Mouse (Mus musculus): Measurements from ENCODE around the gene Atp5s. TPM values are rescaled to one million over a fixed set of nuclear protein-coding genes. Genes with fewer than 3 reads are reported as not detected.

Atp5s gene
- polyA plus RNA-seq, 1 experiment from 2014 or later = 37.0 TPM

- Histone ChIP-seq H3K27me3 (no peaks in the 10 kb centered on the region), H3K4me3 (no peak overlapping the region), H3K4me2 (no peak overlapping the region), H3K36me3 (0 out of 2 replicates have a peak, but pooled peaks cover 2% of the 10 kb centered on the region), H3K9ac (no peak overlapping the region), H3K9me3 (no peaks in the 10 kb centered on the region), H3K27ac (replicated peaks) (no peak overlapping the region), H3K4me1 (replicated peaks) (no peaks in the 10 kb centered on the region)
- 90% methylated on average over 5 of the region's 5 CpGs for WGBS
- no peak for ATAC-seq (ENCODE audit: low FRiP score, low read depth)
These were observed 17.2 kb downstream of the Atp5s start for GRCm38 (mm10) chr12:69741965-69742364.

DNA sequence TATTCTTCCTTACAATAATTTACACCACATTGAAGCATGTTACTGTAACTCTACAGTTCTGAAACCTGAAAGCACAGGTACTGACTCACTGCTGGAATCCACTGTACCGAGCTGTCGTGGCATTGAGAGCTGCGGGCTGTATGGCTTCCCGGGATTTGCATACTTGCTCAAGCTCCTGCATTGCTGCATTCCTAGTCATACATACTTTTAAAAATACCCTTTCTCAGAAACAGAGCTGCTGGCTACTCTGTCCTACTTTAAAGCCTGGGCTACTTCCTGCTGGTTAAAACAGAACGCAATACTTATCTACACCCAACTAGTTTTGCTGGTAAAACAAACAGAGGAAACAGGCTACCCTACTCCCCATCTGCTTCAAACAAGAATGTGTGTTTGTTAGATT lies 19.4 kb downstream of the Atp5s start:
- no peak for ATAC-seq (ENCODE audit: low FRiP score, low read depth)
- Histone ChIP-seq H3K4me2 (no peak overlapping the region), H3K36me3 (0 out of 2 replicates have a peak, but pooled peaks cover 2% of the 10 kb centered on the region), H3K9ac (no peak overlapping the region), H3K4me3 (no peak overlapping the region), H3K9me3 (no peaks in the 10 kb centered on the region), H3K4me1 (replicated peaks) (no peaks in the 10 kb centered on the region), H3K27me3 (no peaks in the 10 kb centered on the region), H3K27ac (replicated peaks) (no peak overlapping the region; the same call in 1 of the 2 replicates)
- 93% methylated on average over 5 of the region's 5 CpGs for WGBS

GRCm38 (mm10) chr12:69751864-69752341 lies 27.2 kb downstream of the Atp5s start:
- H3K27me3 ChIP-seq = no peaks in the 10 kb centered on the region
- WGBS = 40% methylated on average over 10 of the region's 10 CpGs
- peak; percentile 34; the same call in 1 of the 2 replicates for ATAC-seq (ENCODE audit: low FRiP score, low read depth)
- no peaks in the 10 kb centered on the region for H3K36me3 ChIP-seq
- H3K9ac ChIP-seq = no peak overlapping the region
- H3K27ac ChIP-seq (replicated peaks) = no peak overlapping the region
- H3K4me1 ChIP-seq (replicated peaks) = no peaks in the 10 kb centered on the region
- no peak overlapping the region for H3K4me3 ChIP-seq
- no peaks in the 10 kb centered on the region for H3K9me3 ChIP-seq
- no peak overlapping the region for H3K4me2 ChIP-seq

DNA sequence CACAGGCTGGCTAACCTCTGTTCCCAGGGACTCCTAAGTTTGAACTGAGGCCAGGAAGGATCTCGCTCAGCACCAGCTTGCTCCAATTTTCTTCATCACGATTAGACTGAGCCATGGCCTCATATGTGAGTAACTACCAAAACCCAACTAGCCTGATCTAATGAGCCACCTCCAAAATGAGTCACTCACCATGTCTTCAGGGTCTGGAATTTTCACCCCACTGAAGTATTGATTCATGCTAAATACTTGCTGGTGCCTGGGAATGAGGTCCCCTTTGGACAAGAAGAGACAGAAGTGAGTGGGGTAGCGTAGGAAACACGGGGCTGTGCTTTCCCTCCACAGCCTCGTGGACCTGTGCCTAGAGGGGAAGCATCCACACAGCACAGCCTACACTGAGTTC lies 29.2 kb downstream of the Atp5s start:
- Histone ChIP-seq H3K36me3 (no peaks in the 10 kb centered on the region), H3K27ac (replicated peaks) (no peak overlapping the region), H3K9me3 (no peaks in the 10 kb centered on the region), H3K9ac (no peak overlapping the region), H3K4me2 (no peak overlapping the region), H3K4me3 (no peak overlapping the region), H3K27me3 (no peaks in the 10 kb centered on the region), H3K4me1 (replicated peaks) (peaks cover 15% of the 10 kb centered on the region)
- 87% methylated on average over 5 of the region's 5 CpGs for WGBS
- ATAC-seq (ENCODE audit: low FRiP score, low read depth) = no peak

- Histone ChIP-seq H3K27me3 (no peaks in the 10 kb centered on the region), H3K9ac (no peak overlapping the region), H3K9me3 (no peaks in the 10 kb centered on the region), H3K4me2 (no peak overlapping the region), H3K4me3 (no peak overlapping the region), H3K4me1 (replicated peaks) (peaks cover 16% of the 10 kb centered on the region), H3K36me3 (no peaks in the 10 kb centered on the region), H3K27ac (replicated peaks) (no peak overlapping the region)
- no peak for ATAC-seq (ENCODE audit: low FRiP score, low read depth)
- 85% methylated on average over 5 of the region's 5 CpGs for WGBS
These were observed 31.3 kb downstream of the Atp5s start for GRCm38 (mm10) chr12:69756015-69756414.

DNA sequence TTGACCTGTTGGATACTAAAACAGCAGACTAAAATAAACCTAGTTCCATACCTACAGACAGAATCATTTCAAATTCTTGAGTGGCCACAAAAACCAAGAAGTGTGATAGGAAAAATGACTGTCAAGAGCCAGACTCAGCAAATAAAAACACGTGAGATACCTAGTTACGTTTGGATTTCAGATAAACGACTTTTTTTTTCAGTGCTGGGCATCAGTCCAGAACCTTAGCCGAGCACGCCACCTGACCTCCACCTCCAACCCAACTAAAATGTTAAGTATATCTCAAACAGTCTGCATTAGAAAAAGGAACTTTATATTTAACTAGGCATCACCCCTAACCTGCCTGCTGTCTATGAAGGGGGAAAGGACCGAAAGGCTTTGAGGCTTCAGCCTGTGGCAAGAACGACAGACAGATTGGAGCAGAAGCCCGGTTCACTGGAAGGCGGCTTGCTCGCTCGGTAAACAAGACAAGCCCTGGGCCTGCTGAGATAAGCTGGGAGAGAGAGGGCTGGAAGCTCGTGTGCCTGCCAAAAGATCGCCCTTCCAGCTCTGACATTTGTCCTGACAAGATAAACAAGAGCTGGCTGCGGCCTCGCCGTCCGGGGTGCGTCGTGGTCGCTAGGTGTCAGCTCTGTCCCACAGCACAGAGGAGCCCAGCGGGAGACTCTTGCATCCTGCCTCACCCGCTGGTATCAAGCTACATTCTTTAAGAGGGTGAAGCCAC lies 32.8 kb downstream of the Atp5s start:
- H3K4me2 ChIP-seq = peak overlapping the region; percentile 54
- H3K9me3 ChIP-seq = no peaks in the 10 kb centered on the region
- ATAC-seq (ENCODE audit: low FRiP score, low read depth) = peak; percentile 87
- peak overlapping the region; percentile 23; the same call in 1 of the 2 replicates for H3K27ac ChIP-seq (replicated peaks)
- 11% methylated on average over 22 of the region's 22 CpGs for WGBS
- H3K36me3 ChIP-seq = no peaks in the 10 kb centered on the region
- no peaks in the 10 kb centered on the region for H3K27me3 ChIP-seq
- peak overlapping the region; percentile 10; the same call in 1 of the 2 replicates for H3K4me3 ChIP-seq
- H3K4me1 ChIP-seq (replicated peaks) = peaks cover 16% of the 10 kb centered on the region
- H3K9ac ChIP-seq = peak overlapping the region; percentile 20; the same call in 1 of the 2 replicates

GRCm38 (mm10) chr12:69758221-69759185 lies 33.8 kb downstream of the Atp5s start:
- Histone ChIP-seq H3K4me1 (replicated peaks) (peaks cover 16% of the 10 kb centered on the region), H3K9ac (no peak overlapping the region), H3K4me2 (peak overlapping the region; percentile 54), H3K36me3 (no peaks in the 10 kb centered on the region), H3K9me3 (no peaks in the 10 kb centered on the region), H3K4me3 (no peak overlapping the region), H3K27me3 (no peaks in the 10 kb centered on the region), H3K27ac (replicated peaks) (no peak overlapping the region)
- WGBS = 9% methylated on average over 22 of the region's 22 CpGs
- peak; percentile 32; the same call in 1 of the 2 replicates for ATAC-seq (ENCODE audit: low FRiP score, low read depth)

- H3K27me3 ChIP-seq = no peaks in the 10 kb centered on the region
- no peak overlapping the region for H3K27ac ChIP-seq (replicated peaks)
- 59% methylated on average over 7 of the region's 7 CpGs for WGBS
- H3K4me3 ChIP-seq = no peak overlapping the region
- ATAC-seq (ENCODE audit: low FRiP score, low read depth) = no peak
- no peak overlapping the region for H3K4me2 ChIP-seq
- no peaks in the 10 kb centered on the region for H3K36me3 ChIP-seq
- H3K4me1 ChIP-seq (replicated peaks) = peaks cover 16% of the 10 kb centered on the region
- no peak overlapping the region for H3K9ac ChIP-seq
- no peaks in the 10 kb centered on the region for H3K9me3 ChIP-seq
These were observed 34.6 kb downstream of the Atp5s start for GRCm38 (mm10) chr12:69759267-69759885.

GRCm38 (mm10) chr12:69760014-69760413 lies 35.3 kb downstream of the Atp5s start:
- 67% methylated on average over 6 of the region's 6 CpGs for WGBS

GRCm38 (mm10) chr12:69760743-69761406 lies 36.1 kb downstream of the Atp5s start:
- H3K4me1 ChIP-seq (replicated peaks) = peaks cover 16% of the 10 kb centered on the region
- H3K9me3 ChIP-seq = no peaks in the 10 kb centered on the region
- H3K4me3 ChIP-seq = no peak overlapping the region
- no peaks in the 10 kb centered on the region for H3K27me3 ChIP-seq
- 0 out of 2 replicates have a peak overlapping the region, but pooled peaks have one; percentile 13 for H3K27ac ChIP-seq (replicated peaks)
- WGBS = 79% methylated on average over 20 of the region's 20 CpGs
- no peak overlapping the region for H3K9ac ChIP-seq
- H3K4me2 ChIP-seq = no peak overlapping the region
- no peak for ATAC-seq (ENCODE audit: low FRiP score, low read depth)
- H3K36me3 ChIP-seq = no peaks in the 10 kb centered on the region

More at GRCm38 (mm10) chr12:69760014-69760413, 35.3 kb downstream of the Atp5s start:
- no peak overlapping the region for H3K27ac ChIP-seq (replicated peaks)
- no peak for ATAC-seq (ENCODE audit: low FRiP score, low read depth)
- no peak overlapping the region for H3K9ac ChIP-seq
- no peaks in the 10 kb centered on the region for H3K27me3 ChIP-seq
- H3K4me1 ChIP-seq (replicated peaks) = peaks cover 16% of the 10 kb centered on the region
- H3K4me2 ChIP-seq = no peak overlapping the region
- H3K36me3 ChIP-seq = no peaks in the 10 kb centered on the region
- no peak overlapping the region for H3K4me3 ChIP-seq
- H3K9me3 ChIP-seq = no peaks in the 10 kb centered on the region

GRCm38 (mm10) chr12:69761603-69762002 lies 36.9 kb downstream of the Atp5s start:
- Histone ChIP-seq H3K9me3 (no peaks in the 10 kb centered on the region), H3K36me3 (no peaks in the 10 kb centered on the region), H3K4me2 (no peak overlapping the region), H3K4me3 (no peak overlapping the region), H3K27ac (replicated peaks) (no peak overlapping the region), H3K27me3 (no peaks in the 10 kb centered on the region), H3K9ac (no peak overlapping the region), H3K4me1 (replicated peaks) (peaks cover 16% of the 10 kb centered on the region)
- no peak for ATAC-seq (ENCODE audit: low FRiP score, low read depth)
- WGBS = 65% methylated on average over 2 of the region's 2 CpGs

All from hindbrain, embryonic 15.5 days (tissue).